Mouse (Mus musculus): ENCODE measurements around the gene Atm. TPM values are rescaled to one million over a fixed set of nuclear protein-coding genes. Genes with fewer than 3 reads are reported as not detected.

The Atm gene
- total and polyA plus RNA-seq, 2 experiments from 2014 or later, result 4.4 to 6.7 TPM

DNA sequence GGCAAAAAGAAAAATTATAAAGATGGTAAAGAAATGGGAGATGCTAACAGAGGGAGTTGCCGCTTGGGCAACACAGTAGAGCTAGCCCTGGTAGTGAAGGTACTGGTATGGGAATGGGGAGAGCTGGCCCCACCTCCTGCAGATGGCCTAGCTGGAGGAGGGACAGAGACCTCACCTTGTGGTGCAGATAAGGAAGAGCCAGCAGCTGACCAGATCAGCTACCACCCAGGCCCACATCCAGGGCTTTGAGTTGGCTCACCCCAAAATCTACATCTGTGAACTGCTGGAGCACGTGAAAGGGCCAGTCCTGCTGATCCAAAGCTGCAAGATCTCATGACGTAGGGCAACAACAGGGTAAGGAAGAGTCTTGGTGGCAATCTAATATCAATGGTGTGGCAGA is 109.8 kb downstream of the Atm start:
- DNase-seq (ENCODE audit: low spot score), result no peak
- no peak overlapping the region for H3K4me3 ChIP-seq (ENCODE audit: low read depth, low read length)
- H3K27ac ChIP-seq (ENCODE audit: low read depth, low read length), result no peak overlapping the region
- H3K27me3 ChIP-seq (ENCODE audit: insufficient read depth, low read length), result no peaks in the 10 kb centered on the region
- WGBS, result 92% methylated on average over 3 of the region's 3 CpGs
- TF ChIP-seq CTCF (IDR thresholded peaks at IDR 0.05), result no peak
- H3K4me1 ChIP-seq (ENCODE audit: insufficient read depth, low read length), result no peaks in the 10 kb centered on the region
- no peak for ATAC-seq (ENCODE audit: low FRiP score)
- H3K36me3 ChIP-seq (ENCODE audit: insufficient read depth, low read length), result no peaks in the 10 kb centered on the region
- no peaks in the 10 kb centered on the region for H3K9me3 ChIP-seq (ENCODE audit: low read length)
- H3K4me2 ChIP-seq (ENCODE audit: low read depth, low read length, poor library complexity, severe bottlenecking), result no peak overlapping the region
- no peak overlapping the region for H3K9ac ChIP-seq (replicated peaks; ENCODE audit: low read length, poor library complexity, severe bottlenecking)

DNA sequence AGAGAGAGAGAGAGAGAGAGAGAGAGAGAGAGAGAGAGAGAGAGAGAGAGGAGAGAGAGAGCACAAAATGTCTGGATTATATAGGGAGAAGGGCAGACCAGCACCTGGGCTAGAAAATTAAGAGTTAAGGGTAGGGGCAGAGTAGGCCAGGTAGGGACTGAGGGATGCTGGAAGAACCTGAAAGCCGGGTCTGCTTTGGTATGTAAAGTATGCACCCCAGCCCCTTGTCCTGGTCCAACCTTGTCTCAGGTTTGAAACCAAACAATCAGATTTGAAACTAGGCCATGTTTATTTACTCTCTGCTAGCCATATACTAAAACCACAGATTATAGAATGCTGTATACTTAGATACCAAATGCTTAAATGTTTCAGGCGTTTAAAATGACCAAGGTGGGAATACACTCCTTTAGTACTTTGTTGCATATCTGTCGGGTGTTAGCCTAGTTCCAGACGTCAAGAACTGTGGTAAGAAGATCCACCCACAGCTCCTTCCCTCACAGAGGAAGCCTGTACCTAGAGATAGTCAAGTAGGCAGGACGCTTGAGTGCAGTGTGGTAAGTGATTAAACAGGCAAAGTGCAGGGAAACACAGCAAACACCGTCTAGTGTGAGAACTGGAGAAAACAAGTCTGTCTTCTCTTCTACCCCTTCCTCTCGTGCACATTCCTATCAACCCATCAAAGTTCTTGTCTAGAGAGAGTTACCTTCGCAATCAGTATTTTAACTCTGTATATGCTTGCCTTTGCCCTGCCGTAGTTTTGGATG is 114.2 kb downstream of the Atm start:
- no peaks in the 10 kb centered on the region for H3K27me3 ChIP-seq (ENCODE audit: insufficient read depth, low read length)
- H3K4me2 ChIP-seq (ENCODE audit: low read depth, low read length, poor library complexity, severe bottlenecking), result no peak overlapping the region
- no peak for TF ChIP-seq CTCF (IDR thresholded peaks at IDR 0.05)
- H3K4me1 ChIP-seq (ENCODE audit: insufficient read depth, low read length), result no peaks in the 10 kb centered on the region
- ATAC-seq (ENCODE audit: low FRiP score) (no peak), DNase-seq (ENCODE audit: low spot score) (no peak)
- WGBS, result 80% methylated on average over 9 of the region's 9 CpGs
- no peaks in the 10 kb centered on the region for H3K9me3 ChIP-seq (ENCODE audit: low read length)
- no peaks in the 10 kb centered on the region for H3K36me3 ChIP-seq (ENCODE audit: insufficient read depth, low read length)
- no peak overlapping the region for H3K4me3 ChIP-seq (ENCODE audit: low read depth, low read length)
- H3K9ac ChIP-seq (replicated peaks; ENCODE audit: low read length, poor library complexity, severe bottlenecking), result no peak overlapping the region
- H3K27ac ChIP-seq (ENCODE audit: low read depth, low read length), result no peak overlapping the region

DNA sequence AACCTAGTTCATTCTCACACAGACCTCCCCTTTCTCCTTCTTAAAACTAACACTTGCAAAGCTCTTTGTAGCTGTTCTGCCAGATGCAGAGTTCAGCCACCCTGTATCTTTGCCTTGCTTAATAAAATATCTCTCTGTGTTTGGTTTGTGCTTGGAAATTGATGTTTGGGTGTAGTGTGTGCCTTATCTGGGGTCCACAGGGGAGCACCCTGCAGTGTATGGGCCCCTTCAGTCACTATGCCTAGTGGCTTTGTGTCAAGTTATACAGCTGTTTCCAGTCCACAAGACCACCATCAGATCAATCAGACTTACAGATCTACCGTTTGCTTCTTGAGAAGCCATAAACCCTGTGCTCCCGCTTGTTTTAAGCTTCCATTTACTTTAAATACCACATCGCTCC is 127.1 kb downstream of the Atm start:
- H3K36me3 ChIP-seq (ENCODE audit: insufficient read depth, low read length), result no peaks in the 10 kb centered on the region
- H3K9me3 ChIP-seq (ENCODE audit: low read length), result no peaks in the 10 kb centered on the region
- no peaks in the 10 kb centered on the region for H3K4me1 ChIP-seq (ENCODE audit: insufficient read depth, low read length)
- no peak for DNase-seq (ENCODE audit: low spot score)
- no peak for ATAC-seq (ENCODE audit: low FRiP score)
- H3K27me3 ChIP-seq (ENCODE audit: insufficient read depth, low read length), result no peaks in the 10 kb centered on the region
- no peak for TF ChIP-seq CTCF (IDR thresholded peaks at IDR 0.05)
- H3K27ac ChIP-seq (ENCODE audit: low read depth, low read length), result no peak overlapping the region
- H3K9ac ChIP-seq (replicated peaks; ENCODE audit: low read length, poor library complexity, severe bottlenecking), result no peak overlapping the region
- no peak overlapping the region for H3K4me3 ChIP-seq (ENCODE audit: low read depth, low read length)
- WGBS, result 86% methylated on average over 3 of the region's 3 CpGs
- no peak overlapping the region for H3K4me2 ChIP-seq (ENCODE audit: low read depth, low read length, poor library complexity, severe bottlenecking)

DNA sequence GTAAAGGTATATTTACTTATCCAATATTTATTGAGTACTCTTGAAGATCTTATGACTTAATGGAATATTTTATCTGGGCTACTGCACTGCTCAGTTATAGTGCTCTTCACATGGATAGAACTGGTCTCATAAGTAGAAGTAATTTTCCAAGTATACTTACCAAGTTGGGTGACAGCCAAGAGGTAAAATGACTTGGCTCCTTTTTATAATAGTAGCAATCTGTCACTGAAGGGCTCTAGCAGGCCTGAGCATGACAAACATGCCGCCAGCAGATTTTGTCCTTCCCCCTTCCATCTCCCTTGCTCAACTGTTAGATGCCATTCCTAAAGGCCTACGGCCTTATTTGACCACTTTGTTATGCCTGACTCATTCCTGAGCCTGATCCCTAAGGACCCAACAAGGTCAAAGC is 127.6 kb downstream of the Atm start:
- no peak for DNase-seq (ENCODE audit: low spot score)
- no peak for TF ChIP-seq CTCF (IDR thresholded peaks at IDR 0.05)
- ATAC-seq (ENCODE audit: low FRiP score), result no peak
- H3K4me2 ChIP-seq (ENCODE audit: low read depth, low read length, poor library complexity, severe bottlenecking), result no peak overlapping the region
- H3K36me3 ChIP-seq (ENCODE audit: insufficient read depth, low read length), result no peaks in the 10 kb centered on the region
- 95% methylated on average over 2 of the region's 2 CpGs for WGBS
- H3K4me1 ChIP-seq (ENCODE audit: insufficient read depth, low read length), result no peaks in the 10 kb centered on the region
- H3K27me3 ChIP-seq (ENCODE audit: insufficient read depth, low read length), result no peaks in the 10 kb centered on the region
- no peaks in the 10 kb centered on the region for H3K9me3 ChIP-seq (ENCODE audit: low read length)
- H3K9ac ChIP-seq (replicated peaks; ENCODE audit: low read length, poor library complexity, severe bottlenecking), result no peak overlapping the region
- no peak overlapping the region for H3K27ac ChIP-seq (ENCODE audit: low read depth, low read length)
- no peak overlapping the region for H3K4me3 ChIP-seq (ENCODE audit: low read depth, low read length)

DNA sequence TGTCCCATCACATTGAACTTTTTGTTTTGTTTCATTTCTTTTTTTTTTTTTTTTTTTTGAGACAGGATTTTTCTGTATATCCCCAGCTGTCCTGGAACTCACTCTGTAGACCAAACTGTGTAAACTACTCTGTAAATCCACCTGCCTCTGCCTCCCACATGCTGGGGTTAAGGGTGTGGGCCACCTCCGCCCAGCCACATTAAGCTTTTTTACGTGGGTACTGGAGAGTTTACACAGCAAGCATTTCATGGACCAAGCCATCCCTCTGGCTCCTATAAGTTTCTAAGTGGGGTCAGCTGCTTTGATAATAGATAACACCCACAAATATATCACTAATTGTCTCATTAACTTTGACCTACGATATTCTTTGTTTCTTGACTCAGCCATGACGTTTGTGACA is 128.0 kb downstream of the Atm start:
- Histone ChIP-seq H3K9me3 (ENCODE audit: low read length) (no peaks in the 10 kb centered on the region), H3K4me1 (ENCODE audit: insufficient read depth, low read length) (no peaks in the 10 kb centered on the region), H3K27ac (ENCODE audit: low read depth, low read length) (no peak overlapping the region), H3K9ac (replicated peaks; ENCODE audit: low read length, poor library complexity, severe bottlenecking) (no peak overlapping the region), H3K4me2 (ENCODE audit: low read depth, low read length, poor library complexity, severe bottlenecking) (no peak overlapping the region), H3K4me3 (ENCODE audit: low read depth, low read length) (no peak overlapping the region), H3K36me3 (ENCODE audit: insufficient read depth, low read length) (no peaks in the 10 kb centered on the region), H3K27me3 (ENCODE audit: insufficient read depth, low read length) (no peaks in the 10 kb centered on the region)
- no peak for TF ChIP-seq CTCF (IDR thresholded peaks at IDR 0.05)
- WGBS, result 84% methylated on average over 4 of the region's 4 CpGs
- ATAC-seq (ENCODE audit: low FRiP score) (no peak), DNase-seq (ENCODE audit: low spot score) (no peak)

DNA sequence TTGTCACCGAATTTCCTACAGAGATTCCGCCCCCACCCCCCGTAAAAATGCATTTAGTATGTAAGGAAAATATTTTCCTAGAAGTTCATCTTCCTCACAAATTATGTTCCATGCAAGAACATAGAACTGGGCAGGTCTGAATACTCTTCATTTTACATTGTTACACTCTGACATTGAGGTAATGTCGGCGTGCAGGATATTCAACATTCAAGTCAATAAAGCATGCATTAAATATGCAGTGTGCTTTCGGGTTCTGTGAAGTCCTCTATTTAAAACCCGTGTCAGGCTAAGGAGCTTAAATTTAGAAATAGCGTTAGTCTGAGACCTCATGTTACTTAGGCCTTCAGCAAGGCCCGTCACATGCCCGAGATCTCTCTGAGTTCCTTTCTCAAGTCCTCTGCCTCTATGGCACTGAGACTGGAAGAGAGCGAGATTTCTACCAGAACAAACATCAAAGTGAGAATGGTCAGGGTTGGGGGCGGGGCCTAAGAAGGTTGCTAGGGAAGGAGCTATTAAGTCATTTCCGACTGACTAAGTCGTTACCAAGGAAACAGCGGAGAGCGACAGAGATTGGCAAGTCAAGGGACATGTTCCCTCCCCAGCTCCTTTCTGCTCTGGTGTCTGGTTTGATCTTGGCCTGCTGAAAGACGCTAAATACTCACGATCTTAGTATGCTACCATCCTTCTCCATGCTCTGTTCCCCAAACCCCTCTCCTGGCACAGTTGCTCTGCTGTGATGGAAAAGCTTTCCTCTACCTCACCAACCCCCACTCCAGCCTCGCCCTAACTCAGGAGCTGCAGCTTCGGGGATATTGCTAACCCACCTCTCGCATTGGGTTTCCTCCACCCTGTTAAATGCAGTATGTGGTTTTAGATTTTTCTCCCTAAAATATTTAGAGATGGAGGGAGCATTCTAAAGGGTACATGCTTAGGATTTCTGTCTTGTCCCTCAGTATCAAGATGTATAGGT is 131.5 kb downstream of the Atm start:
- WGBS, result 17% methylated on average over 21 of the region's 21 CpGs
- peak overlapping the region; percentile 92 for H3K27ac ChIP-seq (ENCODE audit: low read depth, low read length)
- peak; percentile 96 for ATAC-seq (ENCODE audit: low FRiP score)
- TF ChIP-seq CTCF (IDR thresholded peaks at IDR 0.05), result no peak
- DNase-seq (ENCODE audit: low spot score), result peak; percentile 97
- no peaks in the 10 kb centered on the region for H3K36me3 ChIP-seq (ENCODE audit: insufficient read depth, low read length)
- H3K4me1 ChIP-seq (ENCODE audit: insufficient read depth, low read length), result no peaks in the 10 kb centered on the region
- peak overlapping the region; percentile 55 for H3K9ac ChIP-seq (replicated peaks; ENCODE audit: low read length, poor library complexity, severe bottlenecking)
- peak overlapping the region; percentile 54 for H3K4me2 ChIP-seq (ENCODE audit: low read depth, low read length, poor library complexity, severe bottlenecking)
- no peaks in the 10 kb centered on the region for H3K9me3 ChIP-seq (ENCODE audit: low read length)
- H3K4me3 ChIP-seq (ENCODE audit: low read depth, low read length), result peak overlapping the region; percentile 30
- no peaks in the 10 kb centered on the region for H3K27me3 ChIP-seq (ENCODE audit: insufficient read depth, low read length)

Data from midbrain, postnatal 0 days (tissue).